Mouse (Mus musculus) fat pad, adult 2 months (tissue): ENCODE data around the gene Ebp.
A peak's percentile ranks its signal among the peaks of the same experiment; 100 is the strongest.

Source experiments
- DNase-seq: peaks from one replicate; pipeline ENCODE4 v3.0.0-alpha.2; 2011; ENCODE audit warnings: low read depth, low spot score; ENCODE audit errors: extremely low read depth

Gene Ebp

DNA sequence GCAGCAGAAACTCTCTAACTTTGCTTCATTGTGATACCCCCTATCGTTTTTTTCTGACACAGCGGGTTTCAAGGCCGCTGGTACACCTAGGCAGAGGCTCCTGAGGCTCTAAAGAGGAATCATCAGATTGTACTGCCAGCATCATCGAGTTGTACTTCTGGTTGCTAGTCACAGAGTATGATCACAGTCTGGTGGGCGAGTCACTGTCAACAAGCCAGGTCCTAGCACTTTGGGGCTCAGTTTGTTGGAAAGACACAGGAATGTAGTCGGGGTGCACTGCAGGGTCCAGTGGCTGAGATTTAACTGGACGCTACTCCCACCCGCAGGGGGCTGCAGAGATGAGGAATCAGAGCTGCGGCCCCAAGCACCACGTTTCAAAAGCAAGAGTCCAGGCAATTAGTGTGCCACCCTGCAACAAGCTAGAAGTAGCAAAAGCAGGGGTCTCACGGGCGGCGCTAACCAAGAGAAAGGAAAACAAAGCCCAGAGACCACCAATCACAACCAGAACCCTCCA lies 1.1 kb downstream of the Ebp start:
- no peak for DNase-seq

DNA sequence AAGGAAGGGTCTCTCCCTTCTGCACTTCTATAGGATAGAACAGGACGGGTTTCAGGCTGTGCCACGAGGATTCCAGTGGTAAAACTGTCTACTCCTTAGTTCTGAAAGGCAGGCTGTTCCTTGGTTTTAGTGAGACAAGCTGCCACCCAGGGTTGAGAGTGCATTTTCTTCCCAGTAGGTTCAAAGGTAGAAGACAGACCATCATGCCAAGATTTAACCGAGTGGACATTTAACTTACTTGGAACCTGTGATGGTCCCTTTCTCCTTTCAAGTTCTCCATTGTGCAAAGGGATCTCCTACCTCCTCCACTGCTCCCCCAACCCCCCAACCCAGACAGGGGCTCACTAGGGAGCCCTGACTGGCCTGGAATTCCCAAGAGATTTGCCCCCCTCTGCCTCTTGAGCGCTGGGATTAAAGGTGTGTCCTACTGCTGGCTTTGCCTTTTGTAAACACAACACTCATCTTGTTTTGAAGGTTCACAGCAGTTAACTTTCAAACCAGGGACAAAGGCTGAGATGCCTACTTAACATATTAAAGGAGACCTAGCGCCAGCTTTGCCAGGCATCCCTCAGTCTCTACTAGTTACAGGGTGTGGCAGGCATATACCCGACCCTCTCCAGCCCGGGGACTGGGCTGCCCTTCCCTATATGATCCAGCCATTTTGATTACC lies 10.3 kb downstream of the Ebp start:
- no peak for DNase-seq

DNA sequence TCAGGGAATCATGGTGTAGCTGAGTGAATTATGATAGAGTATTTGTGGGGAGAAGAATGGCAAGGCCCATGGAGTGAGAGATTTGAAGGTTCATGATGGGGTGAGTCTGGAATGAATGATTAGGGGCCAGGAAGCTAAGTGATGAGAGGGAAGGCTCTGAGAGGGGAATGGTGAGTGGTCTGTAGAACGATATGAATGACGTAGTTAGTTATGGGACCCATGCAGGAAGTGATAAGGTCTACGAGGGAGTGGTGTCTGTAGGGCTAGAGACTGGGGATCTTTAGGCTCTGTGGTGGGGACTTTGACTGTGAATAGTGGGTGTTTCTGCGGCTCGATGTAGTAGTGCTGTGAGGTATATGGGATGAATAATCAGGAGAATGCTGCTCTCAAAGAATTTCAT lies 13.7 kb downstream of the Ebp start:
- no peak for DNase-seq

DNA sequence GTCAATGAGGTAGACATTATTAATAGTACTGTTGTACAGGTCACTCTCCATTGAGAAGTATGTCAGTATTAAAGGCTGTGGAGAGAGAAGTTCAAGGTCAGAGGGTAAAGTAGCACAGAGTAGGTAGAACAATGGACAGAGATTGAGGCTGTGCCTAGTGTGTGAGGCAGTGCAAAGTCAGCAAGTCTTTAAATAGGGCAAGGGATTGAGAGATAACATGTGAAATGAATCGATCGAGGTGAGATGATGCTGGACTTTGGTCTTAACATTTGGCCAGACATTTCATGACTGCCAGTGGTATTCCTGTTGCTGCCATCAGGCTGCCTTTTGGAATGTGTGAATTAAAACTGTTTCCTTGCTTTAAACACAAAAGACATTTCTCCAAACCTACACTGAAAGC lies 14.4 kb downstream of the Ebp start:
- DNase-seq = no peak

DNA sequence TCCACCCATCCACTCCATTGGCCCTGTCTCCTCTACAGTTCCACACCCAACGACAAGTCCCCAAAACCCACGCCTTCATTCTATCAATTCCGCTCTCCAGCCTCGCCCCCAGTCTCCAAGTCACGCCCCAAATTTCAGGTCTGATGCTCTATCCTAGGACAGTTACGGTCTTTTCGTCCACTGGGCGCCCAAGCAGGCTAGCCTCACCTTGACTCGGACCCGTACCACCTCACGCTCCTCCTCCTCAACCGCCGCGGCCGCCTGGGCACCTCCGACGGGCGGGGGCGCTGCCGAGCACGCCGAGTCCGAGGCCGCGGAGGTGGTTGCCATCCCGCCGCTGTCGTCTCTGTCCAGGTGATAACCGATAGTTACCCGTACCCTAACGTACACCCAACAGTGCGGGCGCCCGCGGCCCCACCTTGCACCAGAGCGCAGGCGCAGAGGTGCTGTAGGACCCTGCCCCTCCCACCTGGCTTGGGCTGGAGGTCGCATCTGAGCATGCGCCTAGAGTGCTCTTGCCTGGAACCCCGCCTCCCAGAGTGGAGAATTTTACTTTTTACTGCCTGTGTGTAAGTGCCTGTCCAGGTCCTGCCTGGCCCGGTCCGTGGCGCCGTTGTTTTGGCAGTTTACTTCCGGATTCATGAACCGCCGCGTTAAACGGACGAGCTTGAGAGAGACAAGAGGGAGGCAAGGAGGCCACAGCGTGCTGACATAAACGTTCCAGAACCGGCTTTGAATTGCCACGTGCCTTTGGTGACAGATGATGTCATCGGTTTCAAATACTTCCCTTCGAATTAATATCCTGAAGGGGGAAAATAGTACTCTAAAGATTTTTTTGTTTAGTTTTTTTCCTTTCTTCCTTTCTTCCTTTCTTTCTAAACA lies 17.6 kb downstream of the Ebp start, which contains the start of gene Tbc1d25:
TSS of gene Tbc1d25 (minus strand) at position 678 of the 882 bp plus-strand sequence.
- peak; percentile 19 for DNase-seq

DNA sequence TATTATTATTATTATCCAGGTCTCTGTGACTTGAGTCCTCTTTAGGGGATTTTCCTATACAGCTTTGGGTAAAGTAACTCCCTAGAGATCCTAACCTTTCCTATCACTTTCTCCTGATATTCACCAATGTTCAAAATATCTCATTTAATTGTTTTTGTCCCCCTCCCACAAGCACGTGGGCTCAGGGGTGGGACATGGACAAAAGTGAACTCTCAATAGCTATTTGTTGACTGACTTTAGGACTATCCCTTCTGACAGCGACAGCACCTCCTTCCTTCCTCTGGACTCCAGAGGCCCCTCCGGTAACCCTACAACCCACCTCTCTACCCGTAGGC lies 18.2 kb downstream of the Ebp start:
- no peak for DNase-seq

DNA sequence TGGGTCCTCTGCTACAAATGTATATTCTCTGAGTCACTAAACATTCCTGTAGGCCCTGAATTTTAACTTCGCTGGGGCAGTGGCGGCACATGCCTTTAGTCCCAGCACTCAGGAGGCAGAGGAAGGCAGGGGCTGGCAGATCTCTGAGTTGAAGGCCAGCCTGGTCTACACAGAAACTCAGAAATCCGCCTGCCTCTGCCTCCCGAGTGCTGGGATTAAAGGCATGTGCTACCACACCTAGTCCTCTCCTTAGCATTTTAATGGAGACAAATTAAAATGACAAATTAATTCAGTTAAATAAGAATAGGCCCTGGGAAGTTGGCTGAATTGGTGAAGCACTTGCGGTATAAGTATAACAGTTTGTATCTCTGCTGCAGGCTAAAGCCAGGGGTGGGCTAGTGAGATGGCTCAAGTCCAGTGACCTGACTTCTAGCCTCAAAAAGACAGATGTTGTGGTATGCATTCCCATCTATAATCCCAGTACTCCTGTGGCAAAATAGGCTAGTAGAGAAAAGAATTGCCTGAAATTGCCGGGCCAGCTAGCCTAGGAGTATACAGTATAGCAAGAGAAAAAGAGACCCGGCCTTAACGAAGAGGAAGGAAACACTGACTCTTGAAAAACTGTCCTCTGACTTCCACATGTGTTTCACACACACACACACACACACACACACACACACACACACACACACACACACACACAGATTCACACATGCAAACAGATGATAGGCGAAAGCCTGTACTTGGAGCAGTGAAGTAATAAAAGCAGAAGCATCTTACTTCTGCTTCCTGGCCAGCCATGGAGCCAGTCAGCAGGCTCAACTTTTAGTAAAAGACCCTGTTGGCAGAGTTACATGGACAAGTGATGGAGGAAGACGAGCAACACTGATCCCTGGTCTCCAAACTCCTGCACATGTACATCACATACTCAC lies 25.3 kb downstream of the Ebp start:
- no peak for DNase-seq

DNA sequence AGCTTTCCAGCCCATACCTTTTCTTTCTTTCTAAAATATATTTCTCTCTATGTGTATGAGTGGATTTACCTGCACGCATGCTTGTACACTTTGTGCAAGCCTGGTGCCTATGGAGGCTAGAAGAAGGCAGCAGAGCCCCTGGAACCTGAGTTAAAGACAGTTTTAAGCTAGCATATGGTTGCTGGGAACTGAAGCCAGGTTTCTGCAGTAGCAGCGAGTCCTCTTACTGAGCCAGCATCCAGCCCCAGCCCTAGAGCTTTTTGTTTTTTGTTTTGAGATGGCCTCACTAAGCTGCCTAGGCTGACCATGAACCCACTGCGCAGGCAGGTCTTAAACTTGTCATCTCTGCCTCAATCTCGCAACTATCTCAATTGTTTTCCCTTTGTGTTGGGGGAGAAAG lies 28.8 kb downstream of the Ebp start:
- no peak for DNase-seq

DNA sequence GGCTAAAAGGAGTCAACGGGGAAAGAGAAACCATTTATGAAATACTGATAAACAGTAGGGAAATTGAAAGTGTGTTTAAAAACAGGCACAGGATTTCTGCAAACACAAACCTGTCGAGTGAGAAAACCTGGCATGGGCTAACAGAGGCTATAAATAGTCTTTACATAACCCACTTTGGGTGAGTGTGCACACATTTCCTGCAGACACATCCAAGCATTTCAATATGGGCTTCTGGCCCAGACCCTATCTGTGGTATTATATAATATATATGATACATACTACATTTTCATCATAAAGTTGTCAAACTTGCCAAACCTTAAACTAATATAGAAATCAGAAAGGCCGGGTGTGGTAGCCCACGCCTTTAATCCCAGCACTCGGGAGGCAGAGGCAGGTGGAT lies 30.2 kb downstream of the Ebp start:
- DNase-seq = no peak

DNA sequence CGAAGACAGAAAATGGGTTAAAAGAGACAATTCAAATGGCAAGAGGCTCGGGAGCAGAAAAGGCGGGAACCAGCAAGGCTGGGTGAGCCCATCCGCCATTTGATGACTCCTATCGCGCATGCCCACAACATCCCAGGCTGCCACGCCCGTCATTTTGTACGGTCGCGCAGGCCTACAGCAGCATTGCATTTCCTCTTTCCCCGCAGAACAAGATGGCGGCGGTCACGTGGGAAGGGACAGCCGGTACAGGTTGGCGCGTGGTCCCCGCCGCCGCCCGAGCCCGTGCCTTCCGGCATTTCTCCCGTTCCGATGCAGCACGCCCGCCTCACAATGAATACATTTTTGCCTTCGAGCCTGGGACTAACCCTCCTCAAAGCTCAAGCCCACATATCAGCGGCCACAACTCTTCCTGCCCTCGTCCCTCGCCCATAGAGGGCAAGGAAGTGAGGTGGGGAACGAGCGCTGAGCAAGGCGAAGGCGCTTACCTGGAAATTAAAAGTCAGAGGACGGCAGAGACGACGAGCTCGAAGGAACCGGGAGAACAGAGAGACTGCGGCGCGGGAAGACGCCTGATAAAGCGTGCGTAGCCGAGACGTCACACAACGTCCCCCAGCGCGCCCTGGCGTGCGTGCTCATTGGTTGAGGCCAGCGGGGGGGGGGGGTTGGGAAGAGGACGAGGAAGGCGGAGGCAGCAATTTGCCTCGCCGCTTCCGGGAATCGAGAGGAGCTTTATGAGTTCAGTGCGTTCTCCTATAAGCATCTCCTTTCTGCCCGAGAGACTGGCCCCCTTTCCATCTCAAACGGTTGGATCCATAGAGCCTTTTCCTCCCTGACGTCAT lies 47.9 kb downstream of the Ebp start, which contains the start of gene Rbm3:
TSS of gene Rbm3 (minus strand) at position 728 of the 839 bp plus-strand sequence.
- DNase-seq = no peak

DNA sequence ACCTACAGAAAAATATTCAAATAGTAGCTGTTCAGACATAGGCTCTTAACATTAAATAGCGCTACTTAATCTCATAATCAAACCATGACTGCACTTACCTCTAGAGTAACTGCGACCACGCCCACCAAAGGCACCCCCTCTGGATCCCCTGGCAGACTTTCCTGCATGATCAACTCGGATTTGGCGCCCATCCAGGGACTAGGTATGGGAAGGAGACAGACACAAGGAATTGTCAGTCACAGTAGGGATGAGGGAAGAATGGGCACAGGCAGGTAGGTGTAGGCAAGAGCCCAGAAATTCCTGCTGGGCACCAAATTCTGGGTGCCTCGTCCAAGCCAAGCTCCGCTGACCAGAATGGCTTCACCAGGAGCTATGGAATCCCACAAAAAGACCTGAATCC lies 49.6 kb downstream of the Ebp start:
- no peak for DNase-seq

DNA sequence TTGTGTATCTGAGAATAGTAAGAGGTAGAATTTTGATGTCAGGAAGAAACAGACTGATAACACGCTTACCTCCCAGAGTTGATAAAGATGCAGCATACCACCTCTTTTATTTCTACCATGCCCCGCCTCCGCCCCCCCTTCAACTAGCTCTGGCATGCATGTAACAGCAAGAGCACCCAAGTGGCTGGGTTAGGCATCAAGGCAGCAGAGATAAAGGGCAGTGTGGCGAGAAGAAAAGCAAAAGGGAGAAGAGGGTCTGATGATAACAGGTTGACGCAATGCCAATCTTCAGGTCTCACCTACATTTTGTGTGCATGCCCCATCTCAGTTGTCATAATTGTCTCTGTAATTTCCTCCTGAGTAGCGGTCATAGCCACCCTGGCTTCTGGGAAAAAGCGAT lies 50.4 kb downstream of the Ebp start:
- no peak for DNase-seq

DNA sequence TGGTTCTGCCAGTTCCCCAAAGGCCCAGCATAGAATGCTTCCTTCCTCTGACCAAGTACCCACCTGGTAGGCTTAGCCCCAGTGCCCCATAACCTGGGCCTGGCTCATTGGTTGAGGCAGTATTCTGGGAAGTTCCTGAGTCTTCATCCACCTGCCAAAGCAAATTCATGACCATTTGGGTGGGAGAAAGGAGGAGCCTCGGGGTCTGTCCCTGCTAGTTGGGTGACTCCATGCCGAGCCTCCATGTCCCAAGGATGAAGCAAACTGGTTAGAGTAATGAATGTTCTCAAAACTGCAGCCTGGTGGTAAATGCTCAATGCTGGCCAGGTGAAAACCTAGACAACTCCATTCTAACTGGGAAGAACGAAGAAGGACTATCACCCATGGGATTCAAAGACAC lies 52.3 kb downstream of the Ebp start:
- DNase-seq = no peak

DNA sequence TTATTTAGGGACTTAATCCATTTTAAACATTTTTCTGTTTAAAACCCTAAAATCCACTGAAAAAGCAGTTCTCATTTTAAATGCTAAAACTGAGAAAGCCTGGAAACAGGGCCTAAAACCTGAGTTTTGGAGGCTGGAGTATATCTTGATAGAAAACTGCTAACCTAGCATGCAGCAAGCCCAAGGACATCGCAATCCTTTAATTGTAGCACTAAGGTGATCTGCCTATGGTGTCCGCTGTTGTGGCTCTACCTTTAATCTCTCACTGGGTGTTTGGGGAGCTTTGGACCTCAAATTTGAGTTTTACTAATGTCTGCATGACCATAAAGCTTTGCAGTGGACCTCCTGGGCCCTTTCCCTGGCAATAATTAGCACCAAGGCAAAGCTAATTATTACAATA lies 52.9 kb downstream of the Ebp start:
- no peak for DNase-seq

DNA sequence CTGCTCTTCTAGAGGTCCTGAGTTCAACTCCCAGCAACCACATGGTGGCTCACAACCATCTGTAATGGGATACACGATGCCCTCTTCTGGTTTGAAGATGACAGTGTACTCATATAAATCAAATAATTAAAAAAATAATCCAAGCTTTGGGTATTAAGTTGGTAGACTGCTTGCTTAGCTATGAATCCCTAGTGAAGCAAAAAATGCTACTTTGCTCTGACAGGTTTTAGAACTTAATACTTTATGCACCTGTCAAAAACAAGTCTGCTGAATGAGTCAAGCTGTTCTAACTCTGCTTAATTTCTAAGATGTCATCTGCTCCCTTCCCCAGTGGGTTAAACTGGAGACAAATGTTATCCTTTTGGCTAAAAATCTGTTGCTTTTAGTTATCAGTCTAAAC lies 53.8 kb downstream of the Ebp start:
- DNase-seq = no peak

DNA sequence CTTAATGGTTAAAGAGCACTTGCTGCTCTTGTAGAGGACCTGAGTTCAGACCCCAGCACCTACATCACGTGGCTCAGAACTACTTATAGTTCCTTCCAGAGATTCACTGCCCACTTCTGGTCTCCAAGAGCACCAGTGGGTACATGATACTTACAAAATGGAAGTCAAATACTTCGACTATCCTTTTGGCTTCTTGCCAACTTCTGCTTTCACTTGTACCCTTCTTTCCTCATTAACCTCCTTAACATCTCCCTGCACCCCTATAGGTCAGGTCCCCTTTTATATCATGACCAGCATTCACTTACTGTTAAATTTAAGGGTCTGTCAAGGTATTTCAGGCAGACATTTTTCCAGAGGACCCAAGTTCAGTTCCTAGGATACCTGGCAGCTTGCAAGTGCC lies 57.4 kb downstream of the Ebp start:
- DNase-seq = no peak
